Mouse (Mus musculus): Measurements from ENCODE around the gene Prtn3.

GRCm38 (mm10) chr10:79880721-79881120 lies 6.4 kb downstream of the Prtn3 start:
- TF ChIP-seq CTCF (IDR thresholded peaks at IDR 0.05; ENCODE audit: low read depth) (no peak), EP300 (optimal IDR thresholded peaks at IDR 0.05) (no peak)

Data from stomach, postnatal 0 days (tissue).